Mouse (Mus musculus) liver, postnatal 0 days (tissue): ENCODE measurements around the gene Dnah8. TPM values are rescaled to one million over a fixed set of nuclear protein-coding genes. Genes with fewer than 3 reads are reported as not detected.
"Not testable (repeated sequence)": the region's sequence is repeated elsewhere in the genome, so short reads cannot be mapped to it uniquely, and the experiment has no call there.

Experiments used
- ATAC-seq: fragments of 200-750 bp; cut with Nextera tagmentation; 2 replicates; pipeline ENCODE4 v1.8.0; 2017; ENCODE audit warnings: mild to moderate bottlenecking, moderate library complexity
- DNase-seq: peaks from one replicate; pipeline ENCODE4 v3.0.0-alpha.2; 2016
- H3K27ac ChIP-seq: fragments of 300-500 bp; sonication (generic); 2 replicates; pipeline ENCODE4 v1.5.1; 2014; ENCODE audit warnings: antibody characterized with exemption, moderate library complexity, mild to moderate bottlenecking, low read depth
- H3K27me3 ChIP-seq: fragments of 300-500 bp; sonication (generic); 2 replicates; pipeline ENCODE4 v1.6.1; 2014; ENCODE audit warnings: low read length, control low read depth, mixed read lengths; ENCODE audit not compliant: insufficient read depth
- H3K36me3 ChIP-seq: fragments of 300-500 bp; sonication (generic); replicated peaks from 2 replicates; pipeline ENCODE4 v1.6.1; 2014; ENCODE audit warnings: mild to moderate bottlenecking, control low read depth, low read length, moderate library complexity, mixed read lengths; ENCODE audit not compliant: insufficient read depth
- H3K4me1 ChIP-seq: fragments of 300-500 bp; sonication (generic); 2 replicates; pipeline ENCODE4 v1.6.1; 2014; ENCODE audit warnings: antibody characterized with exemption, mild to moderate bottlenecking, control low read depth; ENCODE audit not compliant: insufficient read depth
- H3K4me2 ChIP-seq: fragments of 300-500 bp; sonication (generic); 2 replicates; pipeline ENCODE4 v1.6.1; 2014; ENCODE audit warnings: low read depth, mild to moderate bottlenecking, low read length, moderate library complexity, mixed read lengths
- H3K4me3 ChIP-seq: fragments of 300-500 bp; sonication (generic); 2 replicates; pipeline ENCODE4 v1.5.1; 2014; ENCODE audit warnings: low read depth, low read length
- H3K9ac ChIP-seq: fragments of 300-500 bp; sonication (generic); replicated peaks from 2 replicates; pipeline ENCODE4 v1.6.1; 2014; ENCODE audit warnings: mild to moderate bottlenecking, moderate library complexity
- H3K9me3 ChIP-seq: fragments of 300-500 bp; sonication (generic); 2 replicates; pipeline ENCODE4 v1.6.1; 2016; ENCODE audit warnings: mild to moderate bottlenecking, control low read depth, low read length, mixed read lengths
- CTCF ChIP-seq: sonication (generic); IDR thresholded peaks from 2 replicates; pipeline ENCODE4 v1.5.1; 2016; ENCODE audit warnings: antibody characterized with exemption, low read depth
- EP300 ChIP-seq: IDR thresholded peaks from 2 replicates; pipeline ENCODE4 v1.6.1; 2016; ENCODE audit warnings: antibody characterized with exemption, low read depth, mild to moderate bottlenecking
- WGBS: fragments of 180-500 bp; shearing (Covaris S2); extraction: QIAGEN DNeasy Blood & Tissue Kit; methylation state at CpG from one replicate; pipeline ENCODE4 v1.1.7; 2014; ENCODE audit not compliant: insufficient replicate concordance; 5-methylcytosine and 5-hydroxymethylcytosine counted together
- polyA plus RNA-seq: library from polyadenylated mRNA; unstranded; fragments of >200 nt; fragmentation: Nextera tagmentation; extraction: Ambion mirVana; gene quantifications from 2 replicates; pipeline ENCODE4 v1.2.1, GENCODE M21; 2015

Gene Dnah8
- polyA plus RNA-seq, 1 experiment from 2014 or later, result 0.63 TPM

- TF ChIP-seq EP300, result no peak
- no peak for TF ChIP-seq CTCF
- H3K36me3 ChIP-seq, result no peaks in the 10 kb centered on the region
- H3K27me3 ChIP-seq, result no peaks in the 10 kb centered on the region
- no peak overlapping the region for H3K9ac ChIP-seq
- no peaks in the 10 kb centered on the region for H3K9me3 ChIP-seq
- peaks cover 6% of the 10 kb centered on the region; the same call in 1 of the 2 replicates for H3K4me1 ChIP-seq
- no peak overlapping the region for H3K4me2 ChIP-seq
- H3K4me3 ChIP-seq, result no peak overlapping the region
- no peak for DNase-seq
- 35% methylated on average over 2 of the region's 2 CpGs for WGBS
- no peak for ATAC-seq
- peak overlapping the region; percentile 16 for H3K27ac ChIP-seq
Measured at GRCm38 (mm10) chr17:30619153-30619552, 5.0 kb upstream of the Dnah8 start.

GRCm38 (mm10) chr17:30620548-30620947 is 3.6 kb upstream of the Dnah8 start:
- Histone ChIP-seq H3K27ac (no peak overlapping the region), H3K27me3 (no peaks in the 10 kb centered on the region), H3K36me3 (no peaks in the 10 kb centered on the region), H3K9ac (no peak overlapping the region), H3K4me1 (peaks cover 5% of the 10 kb centered on the region; the same call in 1 of the 2 replicates), H3K9me3 (no peaks in the 10 kb centered on the region), H3K4me2 (no peak overlapping the region), H3K4me3 (no peak overlapping the region)
- 45% methylated on average over 2 of the region's 2 CpGs for WGBS
- DNase-seq (no peak), ATAC-seq (no peak)
- TF ChIP-seq EP300, result no peak

- ATAC-seq (no peak), DNase-seq (no peak)
- WGBS, result 71% methylated on average over 4 of the region's 4 CpGs
- Histone ChIP-seq H3K36me3 (no peaks in the 10 kb centered on the region), H3K27me3 (no peaks in the 10 kb centered on the region), H3K4me3 (no peak overlapping the region), H3K4me2 (no peak overlapping the region), H3K4me1 (peaks cover 3% of the 10 kb centered on the region; the same call in 1 of the 2 replicates), H3K27ac (no peak overlapping the region), H3K9ac (no peak overlapping the region), H3K9me3 (no peaks in the 10 kb centered on the region)
- TF ChIP-seq CTCF (peak; percentile 28; the same call in 1 of the 2 replicates), EP300 (no peak)
Measured at GRCm38 (mm10) chr17:30621450-30621849, 2.7 kb upstream of the Dnah8 start.

- WGBS, result 66% methylated on average over 3 of the region's 3 CpGs
- Histone ChIP-seq H3K9me3 (no peaks in the 10 kb centered on the region), H3K27ac (no peak overlapping the region), H3K9ac (no peak overlapping the region), H3K36me3 (no peaks in the 10 kb centered on the region), H3K4me3 (no peak overlapping the region), H3K4me2 (no peak overlapping the region), H3K4me1 (peaks cover 3% of the 10 kb centered on the region; the same call in 1 of the 2 replicates), H3K27me3 (no peaks in the 10 kb centered on the region)
- DNase-seq, result no peak
- no peak for ATAC-seq
- TF ChIP-seq CTCF (no peak), EP300 (no peak)
Measured at GRCm38 (mm10) chr17:30623200-30623599, 954 bp upstream of the Dnah8 start.

GRCm38 (mm10) chr17:30626719-30627118 is 2.6 kb downstream of the Dnah8 start, which contains the start of gene Glo1:
TSS of gene Glo1 (minus strand) at chr17:30626871.
- H3K4me1 ChIP-seq, H3K27ac ChIP-seq, H3K9me3 ChIP-seq, H3K36me3 ChIP-seq, H3K27me3 ChIP-seq, DNase-seq, H3K9ac ChIP-seq, H3K4me2 ChIP-seq, H3K4me3 ChIP-seq: not testable (repeated sequence)
- peak; percentile 56 for ATAC-seq
- WGBS, result no CpG with 5 or more reads among the region's 20 CpGs

- WGBS, result 51% methylated on average over 17 of the region's 17 CpGs
- Histone ChIP-seq H3K9ac (no peak overlapping the region), H3K4me1 (peaks cover 4% of the 10 kb centered on the region), H3K4me2 (peak overlapping the region; percentile 22; the same call in 1 of the 2 replicates), H3K36me3 (no peaks in the 10 kb centered on the region), H3K27me3 (no peaks in the 10 kb centered on the region), H3K4me3 (no peak overlapping the region), H3K27ac (no peak overlapping the region), H3K9me3 (no peaks in the 10 kb centered on the region)
- ATAC-seq (no peak), DNase-seq (peak; percentile 38)
- TF ChIP-seq EP300 (no peak), CTCF (no peak)
Measured at GRCm38 (mm10) chr17:30635367-30635766, 11.2 kb downstream of the Dnah8 start.

- 35% methylated on average over 1 of the region's 1 CpGs for WGBS
Measured at GRCm38 (mm10) chr17:30637714-30638113, 13.6 kb downstream of the Dnah8 start.

More at GRCm38 (mm10) chr17:30637714-30638113, 13.6 kb downstream of the Dnah8 start:
- H3K4me3 ChIP-seq, result no peak overlapping the region
- TF ChIP-seq EP300 (no peak), CTCF (no peak)
- H3K4me2 ChIP-seq, result no peak overlapping the region
- no peaks in the 10 kb centered on the region for H3K36me3 ChIP-seq
- no peak overlapping the region for H3K9ac ChIP-seq
- no peaks in the 10 kb centered on the region for H3K27me3 ChIP-seq
- no peaks in the 10 kb centered on the region for H3K9me3 ChIP-seq
- H3K4me1 ChIP-seq, result peaks cover 11% of the 10 kb centered on the region
- no peak overlapping the region for H3K27ac ChIP-seq
- DNase-seq (no peak), ATAC-seq (no peak)
